Mouse (Mus musculus) neural tube, embryonic 12.5 days (tissue): ENCODE measurements at regions not wholly inside any gene's neighbourhood (a gene's known extent, or its start where the extent isn't known, plus 50 kb on each side); places are given as distances from the start of the nearest gene placed in this dataset.

Experiments
- ATAC-seq: fragments of 200-750 bp; cut with Nextera tagmentation; 2 replicates; pipeline ENCODE4 v1.8.0; 2017; ENCODE audit warnings: low read depth, mild to moderate bottlenecking, moderate TSS enrichment, moderate library complexity; ENCODE audit not compliant: low FRiP score
- H3K27ac ChIP-seq: fragments of 300-500 bp; sonication (generic); 2 replicates; pipeline ENCODE4 v1.5.1; 2016
- H3K27me3 ChIP-seq: fragments of 300-500 bp; sonication (generic); replicated peaks from 2 replicates; pipeline ENCODE4 v1.6.1; 2016; ENCODE audit warnings: mild to moderate bottlenecking
- H3K36me3 ChIP-seq: fragments of 300-500 bp; sonication (generic); 2 replicates; pipeline ENCODE4 v1.6.1; 2016; ENCODE audit warnings: mild to moderate bottlenecking
- H3K4me1 ChIP-seq: fragments of 300-500 bp; sonication (generic); 2 replicates; pipeline ENCODE4 v1.6.1; 2016
- H3K4me2 ChIP-seq: fragments of 300-500 bp; sonication (generic); replicated peaks from 2 replicates; pipeline ENCODE4 v1.6.1; 2016; ENCODE audit warnings: mild to moderate bottlenecking
- H3K4me3 ChIP-seq: fragments of 300-500 bp; sonication (generic); 2 replicates; pipeline ENCODE4 v1.5.1; 2016
- H3K9ac ChIP-seq: fragments of 300-500 bp; sonication (generic); 2 replicates; pipeline ENCODE4 v1.6.1; 2016; ENCODE audit warnings: mild to moderate bottlenecking
- H3K9me3 ChIP-seq: fragments of 300-500 bp; sonication (generic); 2 replicates; pipeline ENCODE4 v1.6.1; 2016; ENCODE audit warnings: mild to moderate bottlenecking
- WGBS: fragments of 180-500 bp; shearing (Covaris S2); methylation state at CpG from one replicate; pipeline ENCODE4 v1.1.7; 2016; 5-methylcytosine and 5-hydroxymethylcytosine counted together

GRCm38 (mm10) chr12:39830530-39830929 is 207.3 kb downstream of the Arl4a start:
- no peak for ATAC-seq
- no peak overlapping the region for H3K4me3 ChIP-seq
- no peaks in the 10 kb centered on the region for H3K36me3 ChIP-seq
- no peak overlapping the region for H3K4me2 ChIP-seq
- WGBS = 84% methylated on average over 4 of the region's 4 CpGs
- no peaks in the 10 kb centered on the region for H3K27me3 ChIP-seq
- no peaks in the 10 kb centered on the region for H3K9me3 ChIP-seq
- H3K9ac ChIP-seq = no peak overlapping the region
- H3K27ac ChIP-seq = no peak overlapping the region
- H3K4me1 ChIP-seq = no peaks in the 10 kb centered on the region

- no peak overlapping the region for H3K9ac ChIP-seq
- H3K4me2 ChIP-seq = no peak overlapping the region
- H3K27me3 ChIP-seq = no peaks in the 10 kb centered on the region
- no peaks in the 10 kb centered on the region for H3K9me3 ChIP-seq
- H3K27ac ChIP-seq = no peak overlapping the region
- no peaks in the 10 kb centered on the region for H3K4me1 ChIP-seq
- ATAC-seq = no peak
- H3K4me3 ChIP-seq = no peak overlapping the region
- H3K36me3 ChIP-seq = no peaks in the 10 kb centered on the region
- 77% methylated on average over 3 of the region's 3 CpGs for WGBS
Observed at GRCm38 (mm10) chr12:39822671-39823070, 215.2 kb downstream of the Arl4a start.

- WGBS = 53% methylated on average over 4 of the region's 4 CpGs
- no peak for ATAC-seq
- no peak overlapping the region for H3K27ac ChIP-seq
Observed at GRCm38 (mm10) chr12:39801536-39801935, 236.3 kb downstream of the Arl4a start.

GRCm38 (mm10) chr12:39797843-39798242 is 240.0 kb downstream of the Arl4a start:
- no peaks in the 10 kb centered on the region for H3K36me3 ChIP-seq
- H3K4me1 ChIP-seq = 0 out of 2 replicates have a peak, but pooled peaks cover 3% of the 10 kb centered on the region
- no peak overlapping the region for H3K4me3 ChIP-seq
- WGBS = 89% methylated on average over 2 of the region's 2 CpGs
- no peak overlapping the region for H3K9ac ChIP-seq
- no peak for ATAC-seq
- H3K9me3 ChIP-seq = no peaks in the 10 kb centered on the region
- H3K4me2 ChIP-seq = no peak overlapping the region
- no peak overlapping the region for H3K27ac ChIP-seq
- H3K27me3 ChIP-seq = no peaks in the 10 kb centered on the region

More at GRCm38 (mm10) chr12:39801536-39801935, 236.3 kb downstream of the Arl4a start:
- no peak overlapping the region for H3K4me3 ChIP-seq
- 0 out of 2 replicates have a peak, but pooled peaks cover 3% of the 10 kb centered on the region for H3K4me1 ChIP-seq
- no peaks in the 10 kb centered on the region for H3K36me3 ChIP-seq
- no peaks in the 10 kb centered on the region for H3K9me3 ChIP-seq
- H3K9ac ChIP-seq = no peak overlapping the region
- no peaks in the 10 kb centered on the region for H3K27me3 ChIP-seq
- H3K4me2 ChIP-seq = no peak overlapping the region

- no peak overlapping the region for H3K4me3 ChIP-seq
- H3K27me3 ChIP-seq = no peaks in the 10 kb centered on the region
- H3K4me2 ChIP-seq = no peak overlapping the region
- ATAC-seq = 0 out of 2 replicates have a peak, but pooled peaks have one; percentile 17
- 0 out of 2 replicates have a peak, but pooled peaks cover 3% of the 10 kb centered on the region for H3K4me1 ChIP-seq
- no peak overlapping the region for H3K9ac ChIP-seq
- no peak overlapping the region for H3K27ac ChIP-seq
- H3K36me3 ChIP-seq = no peaks in the 10 kb centered on the region
- 72% methylated on average over 3 of the region's 3 CpGs for WGBS
- H3K9me3 ChIP-seq = no peaks in the 10 kb centered on the region
Observed at GRCm38 (mm10) chr12:39796939-39797338, 240.9 kb downstream of the Arl4a start.

- WGBS = 52% methylated on average over 3 of the region's 3 CpGs
- ATAC-seq = peak; percentile 37; the same call in 1 of the 2 replicates
- no peaks in the 10 kb centered on the region for H3K27me3 ChIP-seq
- H3K9ac ChIP-seq = no peak overlapping the region
- no peaks in the 10 kb centered on the region for H3K9me3 ChIP-seq
- no peak overlapping the region for H3K27ac ChIP-seq
- no peak overlapping the region for H3K4me2 ChIP-seq
- peaks cover 8% of the 10 kb centered on the region; the same call in 1 of the 2 replicates for H3K4me1 ChIP-seq
- H3K4me3 ChIP-seq = no peak overlapping the region
- H3K36me3 ChIP-seq = no peaks in the 10 kb centered on the region
Observed at GRCm38 (mm10) chr12:39785026-39785425, 252.8 kb downstream of the Arl4a start.

GRCm38 (mm10) chr12:39784532-39784931 is 253.3 kb downstream of the Arl4a start:
- 0 out of 2 replicates have a peak, but pooled peaks have one; percentile 53 for ATAC-seq
- no peaks in the 10 kb centered on the region for H3K9me3 ChIP-seq
- H3K4me2 ChIP-seq = no peak overlapping the region
- no peaks in the 10 kb centered on the region for H3K36me3 ChIP-seq
- H3K4me3 ChIP-seq = no peak overlapping the region
- H3K4me1 ChIP-seq = peaks cover 8% of the 10 kb centered on the region; the same call in 1 of the 2 replicates
- H3K27ac ChIP-seq = no peak overlapping the region
- no peak overlapping the region for H3K9ac ChIP-seq
- WGBS = 65% methylated on average over 3 of the region's 3 CpGs
- no peaks in the 10 kb centered on the region for H3K27me3 ChIP-seq

GRCm38 (mm10) chr12:39776173-39776572 is 261.7 kb downstream of the Arl4a start:
- Histone ChIP-seq H3K4me1 (no peaks in the 10 kb centered on the region), H3K9ac (no peak overlapping the region), H3K9me3 (no peaks in the 10 kb centered on the region), H3K36me3 (no peaks in the 10 kb centered on the region), H3K27me3 (no peaks in the 10 kb centered on the region), H3K4me3 (no peak overlapping the region), H3K4me2 (no peak overlapping the region), H3K27ac (no peak overlapping the region)
- no peak for ATAC-seq
- 90% methylated on average over 3 of the region's 3 CpGs for WGBS

- Histone ChIP-seq H3K9me3 (no peaks in the 10 kb centered on the region), H3K4me3 (no peak overlapping the region), H3K4me2 (no peak overlapping the region), H3K27ac (no peak overlapping the region), H3K9ac (no peak overlapping the region), H3K36me3 (no peaks in the 10 kb centered on the region), H3K27me3 (no peaks in the 10 kb centered on the region), H3K4me1 (no peaks in the 10 kb centered on the region)
- no peak for ATAC-seq
- WGBS = 90% methylated on average over 11 of the region's 11 CpGs
Observed at GRCm38 (mm10) chr12:39766988-39767387, 270.8 kb downstream of the Arl4a start.

- no peak overlapping the region for H3K9ac ChIP-seq
- H3K27ac ChIP-seq = no peak overlapping the region
- no peak for ATAC-seq
- H3K4me1 ChIP-seq = no peaks in the 10 kb centered on the region
- no peaks in the 10 kb centered on the region for H3K27me3 ChIP-seq
- H3K4me3 ChIP-seq = no peak overlapping the region
- H3K36me3 ChIP-seq = no peaks in the 10 kb centered on the region
- H3K4me2 ChIP-seq = no peak overlapping the region
- H3K9me3 ChIP-seq = no peaks in the 10 kb centered on the region
- WGBS = 86% methylated on average over 3 of the region's 3 CpGs
Observed at GRCm38 (mm10) chr12:39763529-39763928, 274.3 kb downstream of the Arl4a start.

- H3K27me3 ChIP-seq = no peaks in the 10 kb centered on the region
- no peak overlapping the region for H3K4me2 ChIP-seq
- ATAC-seq = no peak
- H3K9me3 ChIP-seq = no peaks in the 10 kb centered on the region
- H3K36me3 ChIP-seq = no peaks in the 10 kb centered on the region
- no peak overlapping the region for H3K9ac ChIP-seq
- 70% methylated on average over 5 of the region's 5 CpGs for WGBS
- H3K4me3 ChIP-seq = no peak overlapping the region
- H3K4me1 ChIP-seq = no peaks in the 10 kb centered on the region
- H3K27ac ChIP-seq = no peak overlapping the region
Observed at GRCm38 (mm10) chr12:39761946-39762345, 275.9 kb downstream of the Arl4a start.

GRCm38 (mm10) chr12:39761326-39761725 is 276.5 kb downstream of the Arl4a start:
- H3K36me3 ChIP-seq = no peaks in the 10 kb centered on the region
- H3K9me3 ChIP-seq = no peaks in the 10 kb centered on the region
- no peaks in the 10 kb centered on the region for H3K27me3 ChIP-seq
- H3K4me2 ChIP-seq = no peak overlapping the region
- H3K27ac ChIP-seq = no peak overlapping the region
- no peak for ATAC-seq
- H3K9ac ChIP-seq = no peak overlapping the region
- no peak overlapping the region for H3K4me3 ChIP-seq
- no peaks in the 10 kb centered on the region for H3K4me1 ChIP-seq
- 56% methylated on average over 1 of the region's 1 CpGs for WGBS

- H3K27me3 ChIP-seq = no peaks in the 10 kb centered on the region
- no peak overlapping the region for H3K4me2 ChIP-seq
- H3K9ac ChIP-seq = no peak overlapping the region
- no peaks in the 10 kb centered on the region for H3K36me3 ChIP-seq
- no peak overlapping the region for H3K4me3 ChIP-seq
- no peak overlapping the region for H3K27ac ChIP-seq
- no peaks in the 10 kb centered on the region for H3K9me3 ChIP-seq
- ATAC-seq = no peak
- H3K4me1 ChIP-seq = no peaks in the 10 kb centered on the region
Observed at GRCm38 (mm10) chr12:39757975-39758374, 279.9 kb downstream of the Arl4a start.
